Mouse (Mus musculus) ES-Bruce4 (cell line): ENCODE results near the gene Ngly1.

Experiments
- CTCF ChIP-seq: IDR thresholded peaks from one replicate; pipeline ENCODE4 v1.8.1; 2011; ENCODE audit warnings: low read depth, low read length
- POLR2A ChIP-seq: IDR thresholded peaks from one replicate; pipeline ENCODE4 v1.8.1; 2011; ENCODE audit warnings: low read length; ENCODE audit not compliant: insufficient read depth

DNA sequence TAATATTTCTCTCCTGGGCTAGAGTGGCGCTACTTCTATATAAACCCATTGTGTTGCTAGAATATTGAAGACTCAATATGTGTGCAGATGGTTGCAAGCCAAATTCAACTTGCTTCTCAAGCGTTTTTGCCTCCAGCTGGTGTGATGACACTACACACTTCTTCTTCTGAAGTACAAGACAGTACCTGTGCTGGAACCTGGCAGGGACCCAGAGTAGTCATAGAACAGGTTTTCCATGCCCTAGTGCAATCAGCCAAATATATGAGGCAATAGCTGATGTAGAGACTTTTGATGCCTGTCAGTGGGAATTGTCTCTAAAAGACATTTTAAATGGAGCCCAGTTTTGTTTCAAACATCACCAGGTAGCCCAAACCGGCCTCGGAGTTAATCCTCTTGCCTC is 75.3 kb downstream of the Ngly1 start:
- TF ChIP-seq CTCF (no peak), POLR2A (no peak)
